Mouse (Mus musculus) frontal cortex, adult (tissue): ENCODE measurements around the gene Rnf181.

Experiments used
- ATAC-seq: cut with Nextera tagmentation; 2 replicates; pipeline ENCODE4 v1.9.2; 2017; ENCODE audit warnings: mild to moderate bottlenecking, moderate library complexity, mixed read lengths; ENCODE audit not compliant: low TSS enrichment

Rnf181 gene

GRCm38 (mm10) chr6:72359891-72360598, 6.7 kb downstream of the Rnf181 start:
- no peak for ATAC-seq

- no peak for ATAC-seq
Measured at GRCm38 (mm10) chr6:72359343-72359742, 7.4 kb downstream of the Rnf181 start.

- ATAC-seq = no peak
Measured at GRCm38 (mm10) chr6:72358086-72358764, 8.5 kb downstream of the Rnf181 start.

GRCm38 (mm10) chr6:72357164-72358079, 9.3 kb downstream of the Rnf181 start:
- no peak for ATAC-seq

GRCm38 (mm10) chr6:72356001-72356532, 10.7 kb downstream of the Rnf181 start:
- ATAC-seq = no peak

- peak; percentile 51 for ATAC-seq
Measured at GRCm38 (mm10) chr6:72355066-72355911, 11.5 kb downstream of the Rnf181 start, which contains the start of gene Tmem150a. Tmem150a (plus strand) TSS chr6:72355447.

GRCm38 (mm10) chr6:72354025-72354424, 12.7 kb downstream of the Rnf181 start:
- no peak for ATAC-seq

GRCm38 (mm10) chr6:72352636-72353405, 13.9 kb downstream of the Rnf181 start:
- no peak for ATAC-seq

GRCm38 (mm10) chr6:72350214-72350613, 16.5 kb downstream of the Rnf181 start:
- no peak for ATAC-seq

- ATAC-seq = no peak
Measured at GRCm38 (mm10) chr6:72348411-72348810, 18.3 kb downstream of the Rnf181 start.

GRCm38 (mm10) chr6:72347166-72347941, 19.4 kb downstream of the Rnf181 start, which contains the start of gene 0610030E20Rik:
0610030E20Rik (plus strand) TSS chr6:72347317.
- ATAC-seq = peak; percentile 71

GRCm38 (mm10) chr6:72346261-72346660, 20.5 kb downstream of the Rnf181 start:
- no peak for ATAC-seq

- no peak for ATAC-seq
Measured at GRCm38 (mm10) chr6:72345633-72346032, 21.1 kb downstream of the Rnf181 start.

- ATAC-seq = peak; percentile 82
Measured at GRCm38 (mm10) chr6:72345074-72345567, 21.6 kb downstream of the Rnf181 start, which contains the start of gene Usp39. Usp39 (minus strand) TSS chr6:72345184.

GRCm38 (mm10) chr6:72344396-72345073, 22.2 kb downstream of the Rnf181 start:
- ATAC-seq = no peak; the same call in 1 of the 2 replicates

- no peak for ATAC-seq
Measured at GRCm38 (mm10) chr6:72340481-72340880, 26.3 kb downstream of the Rnf181 start.

GRCm38 (mm10) chr6:72333111-72333510, 33.6 kb downstream of the Rnf181 start:
- ATAC-seq = no peak

- ATAC-seq = no peak
Measured at GRCm38 (mm10) chr6:72330133-72330532, 36.6 kb downstream of the Rnf181 start.
